Mouse (Mus musculus) small intestine, adult 2 months (tissue): ENCODE measurements around the gene Gas2. TPM values are rescaled to one million over a fixed set of nuclear protein-coding genes. Genes with fewer than 3 reads are reported as not detected.

ENCODE experiments used
- H3K27ac ChIP-seq: fragments of 200-500 bp; 2 replicates; pipeline ENCODE4 v1.5.1; 2012; ENCODE audit warnings: low read depth, low read length, control low read depth, inconsistent platforms; ENCODE audit not compliant: insufficient read depth
- H3K27me3 ChIP-seq: fragments of 200-500 bp; 2 replicates; pipeline ENCODE4 v1.6.1; 2012; ENCODE audit warnings: mild to moderate bottlenecking, moderate library complexity, low read length, inconsistent platforms; ENCODE audit not compliant: control insufficient read depth, insufficient read depth
- H3K36me3 ChIP-seq: fragments of 200-500 bp; 2 replicates; pipeline ENCODE4 v1.6.1; 2012; ENCODE audit warnings: mild to moderate bottlenecking, low read length, control low read depth, inconsistent platforms; ENCODE audit not compliant: control insufficient read depth, insufficient read depth
- H3K4me1 ChIP-seq: fragments of 200-500 bp; 2 replicates; pipeline ENCODE4 v1.6.1; 2012; ENCODE audit warnings: low read length, inconsistent platforms, mixed read lengths; ENCODE audit not compliant: control insufficient read depth, insufficient read depth, insufficient read length
- H3K4me3 ChIP-seq: fragments of 200-500 bp; 2 replicates; pipeline ENCODE4 v1.5.1; 2012; ENCODE audit warnings: low read depth, mild to moderate bottlenecking, control low read depth, inconsistent platforms, low read length, moderate library complexity
- CTCF ChIP-seq: fragments of 200-500 bp; IDR thresholded peaks from 2 replicates; pipeline ENCODE4 v1.5.1; 2012; ENCODE audit warnings: low read depth, mild to moderate bottlenecking, control low read depth, inconsistent platforms, low read length, moderate library complexity, mixed read lengths; ENCODE audit not compliant: insufficient replicate concordance, insufficient read length; ENCODE audit errors: extremely low read depth
- POLR2A ChIP-seq: fragments of 200-500 bp; IDR thresholded peaks from 2 replicates; pipeline ENCODE4 v1.6.1; 2012; ENCODE audit warnings: low read depth, mild to moderate bottlenecking, control low read depth, inconsistent platforms, low read length, moderate library complexity
- WGBS: fragments of 180-500 bp; shearing (Covaris S2); methylation state at CpG from one replicate; pipeline ENCODE4 v1.1.7; 2018; 5-methylcytosine and 5-hydroxymethylcytosine counted together
- polyA plus RNA-seq: library from polyadenylated mRNA; depleted of rRNA; stranded (reverse); fragments of >200 nt; gene quantifications from 2 replicates; pipeline ENCODE4 v1.2.3, GENCODE M21; 2012

The Gas2 gene
- polyA plus RNA-seq, 1 experiment: 1.1 TPM

GRCm38 (mm10) chr7:51955424-51956041 is 93.7 kb downstream of the Gas2 start:
- TF ChIP-seq CTCF (no peak), POLR2A (no peak)
- Histone ChIP-seq H3K36me3 (0 out of 2 replicates have a peak, but pooled peaks cover 1% of the 10 kb centered on the region), H3K27ac (no peak overlapping the region), H3K4me1 (no peaks in the 10 kb centered on the region), H3K27me3 (no peaks in the 10 kb centered on the region), H3K4me3 (no peak overlapping the region)
- WGBS: 68% methylated on average over 9 of the region's 9 CpGs

GRCm38 (mm10) chr7:51957766-51958165 is 96.0 kb downstream of the Gas2 start:
- Histone ChIP-seq H3K36me3 (0 out of 2 replicates have a peak, but pooled peaks cover 1% of the 10 kb centered on the region), H3K4me3 (no peak overlapping the region), H3K27ac (no peak overlapping the region), H3K27me3 (no peaks in the 10 kb centered on the region), H3K4me1 (no peaks in the 10 kb centered on the region)
- TF ChIP-seq CTCF (no peak), POLR2A (no peak)

- Histone ChIP-seq H3K36me3 (no peaks in the 10 kb centered on the region), H3K4me1 (no peaks in the 10 kb centered on the region), H3K4me3 (no peak overlapping the region), H3K27ac (no peak overlapping the region), H3K27me3 (no peaks in the 10 kb centered on the region)
- 68% methylated on average over 6 of the region's 6 CpGs for WGBS
- no peak for TF ChIP-seq CTCF
- TF ChIP-seq POLR2A: no peak
Observed at GRCm38 (mm10) chr7:51960698-51961374, 99.0 kb downstream of the Gas2 start.

GRCm38 (mm10) chr7:51962219-51962952 is 100.6 kb downstream of the Gas2 start:
- H3K27me3 ChIP-seq: no peaks in the 10 kb centered on the region
- TF ChIP-seq CTCF (no peak), POLR2A (no peak)
- no peaks in the 10 kb centered on the region for H3K4me1 ChIP-seq
- H3K36me3 ChIP-seq: no peaks in the 10 kb centered on the region
- no peak overlapping the region for H3K4me3 ChIP-seq
- no peak overlapping the region for H3K27ac ChIP-seq
- WGBS: 84% methylated on average over 10 of the region's 10 CpGs

GRCm38 (mm10) chr7:51964681-51965080 is 102.9 kb downstream of the Gas2 start:
- H3K4me1 ChIP-seq: no peaks in the 10 kb centered on the region
- no peaks in the 10 kb centered on the region for H3K27me3 ChIP-seq
- no peak overlapping the region for H3K27ac ChIP-seq
- 84% methylated on average over 7 of the region's 7 CpGs for WGBS
- no peak overlapping the region for H3K4me3 ChIP-seq
- TF ChIP-seq POLR2A (no peak), CTCF (no peak)
- H3K36me3 ChIP-seq: no peaks in the 10 kb centered on the region

- TF ChIP-seq POLR2A (no peak), CTCF (no peak)
- H3K27me3 ChIP-seq: no peaks in the 10 kb centered on the region
- no peak overlapping the region for H3K4me3 ChIP-seq
- H3K27ac ChIP-seq: no peak overlapping the region
- no peaks in the 10 kb centered on the region for H3K4me1 ChIP-seq
- no peaks in the 10 kb centered on the region for H3K36me3 ChIP-seq
- WGBS: 85% methylated on average over 4 of the region's 4 CpGs
Observed at GRCm38 (mm10) chr7:51967581-51967980, 105.8 kb downstream of the Gas2 start.

GRCm38 (mm10) chr7:51969379-51969778 is 107.6 kb downstream of the Gas2 start:
- H3K27me3 ChIP-seq: no peaks in the 10 kb centered on the region
- H3K4me1 ChIP-seq: no peaks in the 10 kb centered on the region
- no peaks in the 10 kb centered on the region for H3K36me3 ChIP-seq
- H3K27ac ChIP-seq: no peak overlapping the region
- no peak overlapping the region for H3K4me3 ChIP-seq
- TF ChIP-seq CTCF (no peak), POLR2A (no peak)
